Mouse (Mus musculus) limb, embryonic 10.5 days (tissue): ENCODE results near the gene Atp8b2. TPM values are rescaled to one million over a fixed set of nuclear protein-coding genes. Genes with fewer than 3 reads are reported as not detected.

Experiments used
- DNase-seq: peaks from one replicate; pipeline ENCODE4 v3.0.0-alpha.2; 2017; ENCODE audit warnings: low spot score
- H3K27ac ChIP-seq: fragments of 300-500 bp; sonication (generic); 2 replicates; pipeline ENCODE4 v1.5.1; 2016; ENCODE audit warnings: mild to moderate bottlenecking
- H3K27me3 ChIP-seq: fragments of 300-500 bp; sonication (generic); 2 replicates; pipeline ENCODE4 v1.6.1; 2016; ENCODE audit warnings: low read depth, mild to moderate bottlenecking; ENCODE audit not compliant: poor library complexity, severe bottlenecking
- H3K36me3 ChIP-seq: fragments of 300-500 bp; sonication (generic); 2 replicates; pipeline ENCODE4 v1.6.1; 2016; ENCODE audit warnings: mild to moderate bottlenecking, moderate library complexity
- H3K4me1 ChIP-seq: fragments of 300-500 bp; sonication (generic); 2 replicates; pipeline ENCODE4 v1.6.1; 2016
- H3K4me3 ChIP-seq: fragments of 300-500 bp; sonication (generic); 2 replicates; pipeline ENCODE4 v1.5.1; 2016; ENCODE audit warnings: mild to moderate bottlenecking, moderate library complexity
- H3K9me3 ChIP-seq: fragments of 300-500 bp; sonication (generic); replicated peaks from 2 replicates; pipeline ENCODE4 v1.6.1; 2016; ENCODE audit warnings: mild to moderate bottlenecking
- WGBS: fragments of 180-500 bp; shearing (Covaris S2); methylation state at CpG from one replicate; pipeline ENCODE4 v1.1.7; 2016; 5-methylcytosine and 5-hydroxymethylcytosine counted together
- polyA plus RNA-seq: library from polyadenylated mRNA; unstranded; fragments of >200 nt; fragmentation: Nextera tagmentation; extraction: Ambion mirVana; gene quantifications from 2 replicates; pipeline ENCODE4 v1.2.1, GENCODE M21; 2016

Atp8b2 gene
- polyA plus RNA-seq, result 16.0 and 18.3 TPM in 2 replicates

- Histone ChIP-seq H3K4me3 (peak within 1 kb of the TSS; percentile 98), H3K27me3 (no peaks in the 10 kb centered on the region), H3K36me3 (peaks cover 32% of the 10 kb centered on the region), H3K27ac (peak within 1 kb of the TSS; percentile 97), H3K9me3 (no peaks in the 10 kb centered on the region), H3K4me1 (peaks cover 50% of the 10 kb centered on the region)
- peak; percentile 88 for DNase-seq
- WGBS, result under 1% methylated on average over 34 of the region's 35 CpGs
Measured at GRCm38 (mm10) chr3:89963221-89963763, at the start of gene Atp8b2. Gene Atp8b2, minus strand, starts transcription at chr3:89963508.

- H3K4me1 ChIP-seq, result 0 out of 2 replicates have a peak, but pooled peaks cover 3% of the 10 kb centered on the region
- H3K9me3 ChIP-seq, result no peaks in the 10 kb centered on the region
- H3K4me3 ChIP-seq, result no peak overlapping the region
- peaks cover 100% of the 10 kb centered on the region for H3K36me3 ChIP-seq
- no peak for DNase-seq
- WGBS, result 90% methylated on average over 2 of the region's 2 CpGs
- no peaks in the 10 kb centered on the region for H3K27me3 ChIP-seq
- no peak overlapping the region for H3K27ac ChIP-seq
Measured at GRCm38 (mm10) chr3:90010291-90010690, 47.0 kb upstream of the Atp8b2 start.

GRCm38 (mm10) chr3:90004091-90004796, 40.9 kb upstream of the Atp8b2 start:
- no peaks in the 10 kb centered on the region for H3K27me3 ChIP-seq
- WGBS, result 68% methylated on average over 3 of the region's 3 CpGs
- no peak overlapping the region for H3K4me3 ChIP-seq
- H3K4me1 ChIP-seq, result peaks cover 24% of the 10 kb centered on the region
- no peak for DNase-seq
- peak overlapping the region; percentile 50; the same call in 1 of the 2 replicates for H3K27ac ChIP-seq
- H3K36me3 ChIP-seq, result peaks cover 93% of the 10 kb centered on the region
- no peaks in the 10 kb centered on the region for H3K9me3 ChIP-seq

GRCm38 (mm10) chr3:89999830-90000229, 36.5 kb upstream of the Atp8b2 start:
- H3K9me3 ChIP-seq, result no peaks in the 10 kb centered on the region
- H3K27ac ChIP-seq, result peak overlapping the region; percentile 95
- H3K4me3 ChIP-seq, result peak overlapping the region; percentile 69; the same call in 1 of the 2 replicates
- DNase-seq, result no peak
- WGBS, result 87% methylated on average over 4 of the region's 4 CpGs
- peaks cover 72% of the 10 kb centered on the region for H3K36me3 ChIP-seq
- peaks cover 33% of the 10 kb centered on the region for H3K4me1 ChIP-seq
- no peaks in the 10 kb centered on the region for H3K27me3 ChIP-seq

- H3K27ac ChIP-seq, result peak overlapping the region; percentile 95
- no peaks in the 10 kb centered on the region for H3K9me3 ChIP-seq
- H3K4me3 ChIP-seq, result peak overlapping the region; percentile 69
- DNase-seq, result peak; percentile 74
- no peaks in the 10 kb centered on the region for H3K27me3 ChIP-seq
- WGBS, result 9% methylated on average over 8 of the region's 8 CpGs
- H3K36me3 ChIP-seq, result peaks cover 72% of the 10 kb centered on the region
- peaks cover 26% of the 10 kb centered on the region for H3K4me1 ChIP-seq
Measured at GRCm38 (mm10) chr3:89999090-89999489, 35.8 kb upstream of the Atp8b2 start.

GRCm38 (mm10) chr3:89998612-89999054, 35.3 kb upstream of the Atp8b2 start, which contains the start of gene Hax1:
Gene Hax1, minus strand, starts transcription at chr3:89998780.
- WGBS, result under 1% methylated on average over 26 of the region's 26 CpGs
- peak within 1 kb of the TSS; percentile 95 for H3K27ac ChIP-seq
- no peaks in the 10 kb centered on the region for H3K27me3 ChIP-seq
- H3K4me3 ChIP-seq, result peak within 1 kb of the TSS; percentile 69
- DNase-seq, result peak; percentile 97
- peaks cover 72% of the 10 kb centered on the region for H3K36me3 ChIP-seq
- peaks cover 26% of the 10 kb centered on the region for H3K4me1 ChIP-seq
- H3K9me3 ChIP-seq, result no peaks in the 10 kb centered on the region

- DNase-seq, result peak; percentile 64
- 11% methylated on average over 23 of the region's 23 CpGs for WGBS
- Histone ChIP-seq H3K27ac (peak overlapping the region; percentile 95), H3K36me3 (peaks cover 72% of the 10 kb centered on the region), H3K4me1 (peaks cover 26% of the 10 kb centered on the region), H3K4me3 (peak overlapping the region; percentile 69), H3K27me3 (no peaks in the 10 kb centered on the region), H3K9me3 (no peaks in the 10 kb centered on the region)
Measured at GRCm38 (mm10) chr3:89997791-89998495, 34.6 kb upstream of the Atp8b2 start.

GRCm38 (mm10) chr3:89994807-89995515, 31.7 kb upstream of the Atp8b2 start:
- Histone ChIP-seq H3K27me3 (no peaks in the 10 kb centered on the region), H3K4me1 (peaks cover 19% of the 10 kb centered on the region), H3K36me3 (peaks cover 56% of the 10 kb centered on the region), H3K27ac (no peak overlapping the region), H3K9me3 (no peaks in the 10 kb centered on the region), H3K4me3 (no peak overlapping the region)
- 92% methylated on average over 5 of the region's 5 CpGs for WGBS
- no peak for DNase-seq

GRCm38 (mm10) chr3:89987822-89988221, 24.5 kb upstream of the Atp8b2 start:
- no peak for DNase-seq
- Histone ChIP-seq H3K36me3 (peaks cover 12% of the 10 kb centered on the region), H3K4me3 (no peak overlapping the region), H3K4me1 (no peaks in the 10 kb centered on the region), H3K27ac (no peak overlapping the region), H3K9me3 (no peaks in the 10 kb centered on the region), H3K27me3 (no peaks in the 10 kb centered on the region)
- 91% methylated on average over 4 of the region's 4 CpGs for WGBS

GRCm38 (mm10) chr3:89987211-89987610, 23.9 kb upstream of the Atp8b2 start:
- Histone ChIP-seq H3K27me3 (no peaks in the 10 kb centered on the region), H3K4me3 (no peak overlapping the region), H3K27ac (no peak overlapping the region), H3K36me3 (peaks cover 7% of the 10 kb centered on the region; the same call in 1 of the 2 replicates), H3K9me3 (no peaks in the 10 kb centered on the region), H3K4me1 (no peaks in the 10 kb centered on the region)
- 65% methylated on average over 3 of the region's 3 CpGs for WGBS
- DNase-seq, result no peak

GRCm38 (mm10) chr3:89982426-89982825, 19.1 kb upstream of the Atp8b2 start:
- Histone ChIP-seq H3K4me1 (no peaks in the 10 kb centered on the region), H3K9me3 (no peaks in the 10 kb centered on the region), H3K27ac (no peak overlapping the region), H3K36me3 (no peaks in the 10 kb centered on the region), H3K4me3 (no peak overlapping the region), H3K27me3 (no peaks in the 10 kb centered on the region)
- WGBS, result 73% methylated on average over 5 of the region's 5 CpGs
- DNase-seq, result no peak

- Histone ChIP-seq H3K36me3 (no peaks in the 10 kb centered on the region), H3K4me3 (no peak overlapping the region), H3K27ac (no peak overlapping the region), H3K4me1 (no peaks in the 10 kb centered on the region), H3K27me3 (no peaks in the 10 kb centered on the region), H3K9me3 (no peaks in the 10 kb centered on the region)
- DNase-seq, result no peak
Measured at GRCm38 (mm10) chr3:89976859-89977258, 13.6 kb upstream of the Atp8b2 start.
